Mouse (Mus musculus) liver, embryonic 13.5 days (tissue): Measurements from ENCODE around the gene Rnf103. TPM values are rescaled to one million over a fixed set of nuclear protein-coding genes. Genes with fewer than 3 reads are reported as not detected.
"Not testable (repeated sequence)": the region's sequence is repeated elsewhere in the genome, so short reads cannot be mapped to it uniquely, and the experiment has no call there.

Source experiments
- ATAC-seq: fragments of 200-750 bp; cut with Nextera tagmentation; 2 replicates; pipeline ENCODE4 v1.8.0; 2017; ENCODE audit warnings: low read depth, mild to moderate bottlenecking, moderate number of reproducible peaks, moderate library complexity
- DNase-seq: peaks from one replicate; pipeline ENCODE4 v3.0.0; 2022
- H3K27ac ChIP-seq: fragments of 300-500 bp; sonication (generic); 2 replicates; pipeline ENCODE4 v1.5.1; 2015; ENCODE audit warnings: moderate library complexity, mild to moderate bottlenecking, inconsistent platforms
- H3K27me3 ChIP-seq: fragments of 300-500 bp; sonication (generic); 2 replicates; pipeline ENCODE4 v1.6.1; 2015; ENCODE audit warnings: mild to moderate bottlenecking, inconsistent platforms
- H3K36me3 ChIP-seq: fragments of 300-500 bp; sonication (generic); 2 replicates; pipeline ENCODE4 v1.6.1; 2015; ENCODE audit warnings: mild to moderate bottlenecking, inconsistent platforms
- H3K4me1 ChIP-seq: fragments of 300-500 bp; sonication (generic); replicated peaks from 2 replicates; pipeline ENCODE4 v1.6.1; 2015; ENCODE audit warnings: inconsistent platforms
- H3K4me2 ChIP-seq: fragments of 300-500 bp; sonication (generic); 2 replicates; pipeline ENCODE4 v1.6.1; 2015; ENCODE audit warnings: inconsistent platforms, mild to moderate bottlenecking, moderate library complexity
- H3K4me3 ChIP-seq: fragments of 300-500 bp; sonication (generic); replicated peaks from 2 replicates; pipeline ENCODE4 v1.5.1; 2015; ENCODE audit warnings: mild to moderate bottlenecking, inconsistent platforms
- H3K9ac ChIP-seq: fragments of 300-500 bp; sonication (generic); 2 replicates; pipeline ENCODE4 v1.6.1; 2015; ENCODE audit warnings: mild to moderate bottlenecking, inconsistent platforms
- H3K9me3 ChIP-seq: fragments of 300-500 bp; sonication (generic); replicated peaks from 2 replicates; pipeline ENCODE4 v1.6.1; 2016; ENCODE audit warnings: inconsistent platforms
- WGBS: fragments of 180-500 bp; shearing (Covaris S2); methylation state at CpG from one replicate; pipeline ENCODE4 v1.1.7; 2015; ENCODE audit not compliant: insufficient replicate concordance; 5-methylcytosine and 5-hydroxymethylcytosine counted together
- polyA plus RNA-seq: library from polyadenylated mRNA; unstranded; fragments of >200 nt; fragmentation: Nextera tagmentation; extraction: Ambion mirVana; gene quantifications from 2 replicates; pipeline ENCODE4 v1.2.1, GENCODE M21; 2015

Gene Rnf103
- polyA plus RNA-seq, 1 experiment from 2014 or later = 5.4 TPM

- Histone ChIP-seq H3K4me1 (peaks cover 8% of the 10 kb centered on the region; the same call in 1 of the 2 replicates), H3K9me3 (no peaks in the 10 kb centered on the region), H3K27ac (no peak overlapping the region), H3K36me3 (no peaks in the 10 kb centered on the region), H3K4me3 (no peak overlapping the region), H3K4me2 (no peak overlapping the region), H3K27me3 (no peaks in the 10 kb centered on the region), H3K9ac (no peak overlapping the region)
- no peak for ATAC-seq
- DNase-seq = no peak
- 74% methylated on average over 3 of the region's 3 CpGs for WGBS
Measured at GRCm38 (mm10) chr6:71475604-71476003, 18.1 kb upstream of the Rnf103 start.

GRCm38 (mm10) chr6:71476783-71477182 is 16.9 kb upstream of the Rnf103 start:
- no peaks in the 10 kb centered on the region for H3K36me3 ChIP-seq
- ATAC-seq (no peak), DNase-seq (no peak)
- H3K27ac ChIP-seq = no peak overlapping the region
- H3K4me1 ChIP-seq = peaks cover 8% of the 10 kb centered on the region; the same call in 1 of the 2 replicates
- H3K9me3 ChIP-seq = no peaks in the 10 kb centered on the region
- 39% methylated on average over 5 of the region's 5 CpGs for WGBS
- H3K27me3 ChIP-seq = no peaks in the 10 kb centered on the region
- no peak overlapping the region for H3K9ac ChIP-seq
- no peak overlapping the region for H3K4me2 ChIP-seq
- no peak overlapping the region for H3K4me3 ChIP-seq

- WGBS = 84% methylated on average over 10 of the region's 10 CpGs
- not testable (repeated sequence) for H3K4me3 ChIP-seq
Measured at GRCm38 (mm10) chr6:71478816-71479568, 14.7 kb upstream of the Rnf103 start.

GRCm38 (mm10) chr6:71479588-71479987 is 14.1 kb upstream of the Rnf103 start:
- H3K4me2 ChIP-seq, H3K27ac ChIP-seq, H3K9ac ChIP-seq, H3K9me3 ChIP-seq, H3K36me3 ChIP-seq, H3K27me3 ChIP-seq, DNase-seq, H3K4me3 ChIP-seq, H3K4me1 ChIP-seq: not testable (repeated sequence)
- WGBS = 62% methylated on average over 2 of the region's 2 CpGs
- ATAC-seq = peak; percentile 59

More at GRCm38 (mm10) chr6:71478816-71479568, 14.7 kb upstream of the Rnf103 start:
- H3K27me3 ChIP-seq, H3K9me3 ChIP-seq, H3K4me2 ChIP-seq, H3K27ac ChIP-seq, H3K9ac ChIP-seq, DNase-seq, ATAC-seq, H3K4me1 ChIP-seq, H3K36me3 ChIP-seq: not testable (repeated sequence)

- Histone ChIP-seq H3K4me2 (no peak overlapping the region), H3K36me3 (no peaks in the 10 kb centered on the region), H3K4me1 (peaks cover 8% of the 10 kb centered on the region; the same call in 1 of the 2 replicates), H3K9me3 (no peaks in the 10 kb centered on the region), H3K27me3 (no peaks in the 10 kb centered on the region), H3K9ac (no peak overlapping the region), H3K27ac (no peak overlapping the region), H3K4me3 (no peak overlapping the region)
- no peak for DNase-seq
- no peak for ATAC-seq
- 69% methylated on average over 1 of the region's 1 CpGs for WGBS
Measured at GRCm38 (mm10) chr6:71480136-71480535, 13.6 kb upstream of the Rnf103 start.

- no peaks in the 10 kb centered on the region for H3K9me3 ChIP-seq
- peaks cover 7% of the 10 kb centered on the region; the same call in 1 of the 2 replicates for H3K4me1 ChIP-seq
- no peak overlapping the region for H3K27ac ChIP-seq
- H3K27me3 ChIP-seq = no peaks in the 10 kb centered on the region
- no peaks in the 10 kb centered on the region for H3K36me3 ChIP-seq
- H3K4me2 ChIP-seq = no peak overlapping the region
- H3K4me3 ChIP-seq = no peak overlapping the region
- DNase-seq (no peak), ATAC-seq (no peak)
- 63% methylated on average over 7 of the region's 7 CpGs for WGBS
- no peak overlapping the region for H3K9ac ChIP-seq
Measured at GRCm38 (mm10) chr6:71481136-71481535, 12.6 kb upstream of the Rnf103 start.

- Histone ChIP-seq H3K4me1 (0 out of 2 replicates have a peak, but pooled peaks cover 7% of the 10 kb centered on the region), H3K9ac (no peak overlapping the region), H3K4me2 (no peak overlapping the region), H3K27me3 (no peaks in the 10 kb centered on the region), H3K9me3 (no peaks in the 10 kb centered on the region), H3K27ac (no peak overlapping the region), H3K36me3 (no peaks in the 10 kb centered on the region), H3K4me3 (no peak overlapping the region)
- WGBS = 69% methylated on average over 5 of the region's 5 CpGs
- DNase-seq = no peak
- no peak for ATAC-seq
Measured at GRCm38 (mm10) chr6:71485246-71485645, 8.4 kb upstream of the Rnf103 start.

GRCm38 (mm10) chr6:71486226-71486625 is 7.5 kb upstream of the Rnf103 start:
- H3K27ac ChIP-seq = no peak overlapping the region
- no peaks in the 10 kb centered on the region for H3K36me3 ChIP-seq
- 0 out of 2 replicates have a peak, but pooled peaks cover 7% of the 10 kb centered on the region for H3K4me1 ChIP-seq
- H3K9me3 ChIP-seq = no peaks in the 10 kb centered on the region
- ATAC-seq (no peak), DNase-seq (no peak)
- H3K9ac ChIP-seq = no peak overlapping the region
- H3K4me3 ChIP-seq = no peak overlapping the region
- H3K4me2 ChIP-seq = no peak overlapping the region
- 54% methylated on average over 2 of the region's 2 CpGs for WGBS
- no peaks in the 10 kb centered on the region for H3K27me3 ChIP-seq

- DNase-seq (no peak), ATAC-seq (no peak)
- 59% methylated on average over 1 of the region's 1 CpGs for WGBS
- H3K27me3 ChIP-seq = no peaks in the 10 kb centered on the region
- H3K4me2 ChIP-seq = no peak overlapping the region
- no peak overlapping the region for H3K27ac ChIP-seq
- no peak overlapping the region for H3K4me3 ChIP-seq
- H3K9me3 ChIP-seq = no peaks in the 10 kb centered on the region
- no peaks in the 10 kb centered on the region for H3K36me3 ChIP-seq
- H3K4me1 ChIP-seq = 0 out of 2 replicates have a peak, but pooled peaks cover 7% of the 10 kb centered on the region
- H3K9ac ChIP-seq = no peak overlapping the region
Measured at GRCm38 (mm10) chr6:71486867-71487266, 6.8 kb upstream of the Rnf103 start.

- ATAC-seq = no peak
- no peak overlapping the region for H3K9ac ChIP-seq
Measured at GRCm38 (mm10) chr6:71487966-71488365, 5.7 kb upstream of the Rnf103 start.

GRCm38 (mm10) chr6:71492136-71492535 is 1.6 kb upstream of the Rnf103 start:
- Histone ChIP-seq H3K27ac (peak overlapping the region; percentile 66), H3K4me2 (no peak overlapping the region), H3K36me3 (no peaks in the 10 kb centered on the region), H3K27me3 (no peaks in the 10 kb centered on the region), H3K9me3 (no peaks in the 10 kb centered on the region), H3K9ac (no peak overlapping the region), H3K4me1 (peaks cover 26% of the 10 kb centered on the region), H3K4me3 (no peak overlapping the region)
- DNase-seq = no peak
- 57% methylated on average over 4 of the region's 4 CpGs for WGBS
- ATAC-seq = no peak

More at GRCm38 (mm10) chr6:71487966-71488365, 5.7 kb upstream of the Rnf103 start:
- no peak overlapping the region for H3K4me2 ChIP-seq
- no peak for DNase-seq
- H3K27ac ChIP-seq = peak overlapping the region; percentile 58
- 0 out of 2 replicates have a peak, but pooled peaks cover 9% of the 10 kb centered on the region for H3K4me1 ChIP-seq
- no peaks in the 10 kb centered on the region for H3K36me3 ChIP-seq
- no peaks in the 10 kb centered on the region for H3K9me3 ChIP-seq
- WGBS = 43% methylated on average over 4 of the region's 4 CpGs
- H3K27me3 ChIP-seq = no peaks in the 10 kb centered on the region
- H3K4me3 ChIP-seq = no peak overlapping the region
